Mouse (Mus musculus): ENCODE results near the gene Cdk17.

The Cdk17 gene

GRCm38 (mm10) chr10:93168067-93168466, 7.4 kb downstream of the Cdk17 start:
- no peak for DNase-seq (ENCODE audit: low read depth, low spot score)

DNA sequence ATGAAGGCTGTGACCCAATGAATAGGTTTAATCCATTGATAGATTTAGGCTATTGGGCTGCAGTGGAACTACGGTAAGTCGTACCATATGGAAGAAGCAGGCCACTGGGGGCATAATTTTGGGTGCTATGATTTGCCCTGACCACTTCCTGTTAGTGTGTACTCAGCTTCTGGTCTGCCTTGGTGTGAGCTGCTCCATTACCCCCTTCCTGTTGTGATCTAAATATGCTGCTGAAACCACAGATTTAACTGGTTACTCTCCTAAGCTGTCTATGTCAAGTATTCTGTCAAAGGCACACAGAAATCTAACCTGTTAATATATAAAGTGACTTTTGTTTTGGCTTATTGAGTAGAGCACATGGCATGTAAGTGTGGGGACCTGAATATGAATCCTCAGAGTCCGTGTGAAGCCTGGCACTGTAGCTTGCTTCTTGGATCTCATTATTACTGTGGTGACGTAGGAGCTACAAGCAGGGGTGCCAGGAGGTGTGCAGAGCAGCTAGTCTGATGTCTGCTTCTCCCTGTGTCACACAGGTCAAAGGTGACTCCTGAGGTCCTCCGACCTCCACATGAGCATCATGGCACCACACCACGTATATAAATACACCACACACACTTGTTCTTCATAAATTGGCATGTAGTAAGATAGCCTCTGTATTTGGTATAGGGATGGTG, 10.6 kb downstream of the Cdk17 start:
- no peak for DNase-seq (ENCODE audit: low read depth, low spot score)

DNA sequence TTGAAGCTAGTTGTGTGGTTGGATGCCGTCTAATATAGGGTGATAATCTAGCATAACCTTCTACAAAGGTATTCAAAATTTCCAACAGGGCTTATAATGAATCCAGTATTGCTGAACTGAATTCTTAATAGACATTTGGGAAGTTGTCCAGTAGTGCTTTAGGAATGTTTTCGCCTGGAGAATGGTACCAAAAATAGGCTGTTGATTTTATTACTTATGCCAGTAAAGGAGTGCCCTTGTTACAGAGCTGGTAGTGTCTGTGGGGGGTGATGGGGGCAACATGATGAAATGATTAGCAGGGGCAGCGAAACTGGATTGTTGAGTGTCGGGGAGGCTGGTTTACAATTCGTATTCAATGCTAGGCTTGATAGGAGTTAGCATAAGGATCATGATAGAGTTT, 16.8 kb downstream of the Cdk17 start:
- DNase-seq (ENCODE audit: low read depth, low spot score) = no peak

GRCm38 (mm10) chr10:93177874-93178273, 17.2 kb downstream of the Cdk17 start:
- no peak for DNase-seq (ENCODE audit: low read depth, low spot score)

GRCm38 (mm10) chr10:93178662-93179061, 18.0 kb downstream of the Cdk17 start:
- no peak for DNase-seq (ENCODE audit: low read depth, low spot score)

GRCm38 (mm10) chr10:93179669-93180460, 19.2 kb downstream of the Cdk17 start:
- DNase-seq (ENCODE audit: low read depth, low spot score) = no peak

GRCm38 (mm10) chr10:93184351-93184976, 23.8 kb downstream of the Cdk17 start:
- no peak for DNase-seq (ENCODE audit: low read depth, low spot score)

- no peak for DNase-seq (ENCODE audit: low read depth, low spot score)
Observed at GRCm38 (mm10) chr10:93188440-93188999, 27.8 kb downstream of the Cdk17 start.

DNA sequence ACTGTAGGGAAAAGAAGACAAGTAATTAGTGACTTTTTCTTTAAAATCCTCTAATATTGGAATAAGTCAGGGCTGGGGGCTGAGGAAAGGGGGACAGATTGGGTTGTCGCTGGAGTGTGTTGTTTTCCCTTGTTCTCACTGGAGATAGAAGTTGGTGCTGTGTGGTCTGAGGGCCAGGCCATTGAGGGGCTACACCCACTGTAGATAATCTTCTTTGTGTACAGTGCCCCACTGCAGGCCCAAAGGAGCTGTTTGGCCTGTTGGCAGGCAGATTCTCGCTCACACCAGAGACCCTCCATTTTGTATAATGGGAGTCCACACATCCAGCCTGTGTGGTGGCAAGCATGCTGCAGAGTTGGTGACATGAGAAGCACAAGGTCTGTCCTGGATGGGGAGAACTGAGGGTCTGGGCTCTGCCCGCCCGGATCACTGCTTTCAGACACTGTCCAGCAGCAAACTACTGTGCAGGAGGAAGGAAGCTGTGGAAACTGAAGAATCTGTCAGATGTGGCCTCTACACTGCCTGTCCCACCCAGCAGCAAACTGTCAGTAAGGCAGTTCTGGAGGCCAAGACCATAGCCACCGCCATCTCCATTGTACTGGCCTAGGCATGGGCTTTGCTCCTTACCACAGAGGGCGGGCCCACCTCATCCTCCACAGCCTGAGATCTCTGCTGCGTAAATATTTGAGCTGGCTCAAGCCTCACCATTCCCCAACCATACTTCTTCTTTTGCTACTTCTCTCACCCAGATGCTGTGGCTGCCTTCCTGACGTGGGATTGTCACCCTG, 30.0 kb downstream of the Cdk17 start:
- no peak for DNase-seq (ENCODE audit: low read depth, low spot score)

- no peak for DNase-seq (ENCODE audit: low read depth, low spot score)
Observed at GRCm38 (mm10) chr10:93197092-93197491, 36.4 kb downstream of the Cdk17 start.

DNA sequence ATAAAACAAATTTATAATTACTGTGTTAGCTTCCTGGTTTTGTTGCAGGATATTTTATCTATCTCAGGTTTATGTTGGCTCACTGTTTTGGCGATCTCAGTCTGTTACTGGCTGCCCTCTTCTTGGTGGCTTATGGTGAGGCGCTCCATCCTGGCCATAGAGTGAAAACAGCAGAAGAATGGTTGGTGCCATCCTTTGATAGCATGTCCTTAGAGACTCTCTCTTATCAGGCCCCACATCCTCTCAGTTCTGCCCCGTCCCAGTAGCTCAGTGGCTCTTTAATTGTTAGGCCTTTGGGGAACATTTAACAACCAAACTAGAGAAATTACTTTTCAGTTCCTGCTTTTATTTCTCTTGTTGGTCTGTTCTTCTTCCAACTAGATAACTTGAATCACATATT, 38.3 kb downstream of the Cdk17 start:
- no peak for DNase-seq (ENCODE audit: low read depth, low spot score)

- no peak for DNase-seq (ENCODE audit: low read depth, low spot score)
Observed at GRCm38 (mm10) chr10:93201846-93202458, 41.3 kb downstream of the Cdk17 start.

DNA sequence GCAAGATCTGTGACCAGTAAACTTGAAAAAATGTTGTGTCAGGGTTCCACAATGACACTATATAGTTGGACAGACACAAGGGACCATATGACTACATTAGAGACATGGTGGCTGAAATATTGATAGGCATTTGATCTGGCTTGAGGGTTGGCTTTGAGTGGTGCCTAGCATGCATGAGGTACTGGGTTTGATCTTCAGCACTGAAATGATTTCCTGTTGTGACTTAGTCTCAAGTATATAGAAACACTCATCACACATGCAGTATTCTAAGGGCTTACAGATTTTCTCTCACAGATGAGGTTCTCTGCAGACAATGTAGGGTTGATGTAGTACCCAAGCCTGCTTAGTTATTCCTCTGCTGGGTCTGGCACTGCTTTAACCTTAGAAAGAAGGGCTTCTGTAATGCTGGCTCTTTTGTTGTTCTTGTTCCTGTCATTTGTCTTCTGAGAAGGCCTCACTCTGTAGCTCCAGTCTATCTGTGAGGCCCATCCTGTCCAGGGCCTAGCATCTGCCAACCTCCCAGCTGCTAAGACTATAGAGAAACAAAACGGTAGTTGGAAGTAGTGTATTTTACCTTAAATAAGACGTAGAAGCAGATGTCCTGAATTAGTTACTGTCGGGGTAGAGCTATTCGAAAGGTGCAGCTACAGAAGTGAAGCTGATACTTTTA, 44.7 kb downstream of the Cdk17 start:
- DNase-seq (ENCODE audit: low read depth, low spot score) = no peak

GRCm38 (mm10) chr10:93207176-93207575, 46.5 kb downstream of the Cdk17 start:
- DNase-seq (ENCODE audit: low read depth, low spot score) = no peak

GRCm38 (mm10) chr10:93212699-93213098, 52.0 kb downstream of the Cdk17 start:
- DNase-seq (ENCODE audit: low read depth, low spot score) = no peak

DNA sequence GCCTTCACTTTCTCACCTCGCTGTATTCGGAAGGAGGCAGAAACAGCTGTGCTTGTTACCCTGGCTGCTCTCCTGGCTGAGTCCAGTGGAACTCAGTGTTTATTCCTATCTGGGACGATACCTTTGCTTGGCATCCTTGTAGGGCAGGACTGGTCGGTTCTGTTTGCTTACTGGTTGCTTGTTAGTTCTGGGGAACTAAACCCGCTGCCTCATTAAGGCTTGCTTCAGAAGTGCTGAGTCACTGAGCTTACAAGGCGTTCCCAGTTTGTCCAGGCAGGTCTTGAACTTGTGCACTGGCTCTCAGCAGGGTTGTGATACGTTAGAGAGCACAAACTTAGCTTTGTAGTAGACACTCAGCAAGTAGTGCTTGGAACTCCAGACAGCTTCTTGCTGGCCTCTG, 52.7 kb downstream of the Cdk17 start:
- DNase-seq (ENCODE audit: low read depth, low spot score) = no peak

DNA sequence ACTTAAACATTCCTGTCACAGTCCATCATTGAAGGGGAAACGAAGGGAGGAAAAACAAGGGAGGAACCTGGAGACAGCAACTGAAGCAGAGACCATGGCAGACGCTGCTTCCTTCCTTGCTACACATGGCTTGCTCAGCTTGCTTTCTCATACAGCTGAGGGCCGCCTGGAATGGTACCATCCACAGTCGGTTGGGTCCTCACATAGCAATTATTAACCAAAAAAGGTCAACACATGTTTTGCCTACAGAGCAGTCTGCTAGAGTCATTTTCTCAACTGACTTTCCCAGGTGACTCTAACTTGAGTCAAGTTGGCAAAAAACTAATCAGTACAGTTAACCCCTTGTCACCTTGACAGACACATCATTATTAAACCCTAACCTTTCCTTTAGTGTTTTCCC, 53.6 kb downstream of the Cdk17 start:
- DNase-seq (ENCODE audit: low read depth, low spot score) = no peak

GRCm38 (mm10) chr10:93215051-93215763, 54.5 kb downstream of the Cdk17 start:
- no peak for DNase-seq (ENCODE audit: low read depth, low spot score)

- no peak for DNase-seq (ENCODE audit: low read depth, low spot score)
Observed at GRCm38 (mm10) chr10:93225751-93226150, 65.1 kb downstream of the Cdk17 start.

GRCm38 (mm10) chr10:93227921-93228320, 67.2 kb downstream of the Cdk17 start:
- DNase-seq (ENCODE audit: low read depth, low spot score) = no peak

Measured in c-Kit-negative CD71-positive TER-119-positive erythroid progenitor cells, embryonic 14.5 days (primary cell).